Mouse (Mus musculus): ENCODE results near the gene Ccnl2.
"Not testable (repeated sequence)": the region's sequence is repeated elsewhere in the genome, so short reads cannot be mapped to it uniquely, and the experiment has no call there.

Ccnl2 gene

DNA sequence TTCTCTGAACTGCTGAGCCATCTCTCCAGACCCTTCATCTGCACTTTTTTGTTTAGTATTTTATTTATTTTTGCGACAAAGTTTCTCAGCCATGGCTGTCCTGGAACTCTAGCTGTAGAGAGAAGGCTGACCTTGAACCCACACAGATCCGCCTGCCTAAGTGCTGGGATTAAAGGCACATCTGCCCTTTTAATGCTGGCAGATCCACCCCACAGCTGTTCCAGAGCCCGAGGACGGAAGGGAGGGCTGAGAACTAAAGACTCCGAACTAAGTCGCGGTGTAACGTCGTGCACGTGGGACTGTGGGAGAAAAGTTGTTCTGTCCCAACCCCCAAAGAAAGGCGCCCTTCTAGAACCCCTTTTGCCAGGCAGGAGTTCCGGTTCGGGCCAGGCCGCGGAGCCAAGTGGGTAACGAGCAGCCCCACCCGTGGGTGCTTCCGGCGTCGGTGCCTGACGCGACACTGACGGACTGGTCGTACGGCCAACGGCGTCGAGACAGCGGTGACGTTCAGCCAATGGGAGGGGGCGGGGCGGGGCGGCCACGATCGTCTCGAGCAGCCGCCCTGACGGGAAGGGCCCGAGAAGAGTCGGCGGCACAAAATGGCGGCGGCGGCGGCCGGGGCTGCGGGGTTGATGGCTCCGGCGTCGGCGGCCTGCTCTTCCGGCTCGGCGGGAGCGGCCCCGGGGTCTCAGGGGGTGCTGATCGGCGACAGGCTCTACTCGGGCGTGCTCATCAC, at the start of gene Ccnl2:
Ccnl2 (plus strand) TSS at position 561 of the 736 bp plus-strand sequence.
- peak; percentile 80 to 93 for DNase-seq (ENCODE audit: low spot score in 2 of 2)

DNA sequence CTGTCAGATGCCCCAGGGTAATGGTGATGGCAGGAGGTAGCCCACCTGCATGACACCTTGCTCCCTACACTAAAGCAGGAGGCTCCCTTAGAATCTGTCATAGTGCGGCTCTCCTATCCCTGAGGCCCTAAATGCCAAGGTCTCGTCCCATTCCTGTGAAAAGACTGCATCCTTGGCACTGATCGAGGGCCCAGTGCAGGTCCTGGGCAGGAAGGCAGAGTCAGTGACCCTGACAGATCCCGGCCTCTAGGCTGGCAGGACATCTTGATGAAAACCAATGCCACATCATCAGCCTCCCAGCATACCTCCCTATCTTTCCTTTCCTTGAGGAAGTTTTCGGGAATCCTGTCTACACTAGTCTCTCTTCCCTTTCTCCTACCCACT, 42.8 kb upstream of the Ccnl2 start:
- DNase-seq (ENCODE audit: low spot score in 2 of 2), result no peak

DNA sequence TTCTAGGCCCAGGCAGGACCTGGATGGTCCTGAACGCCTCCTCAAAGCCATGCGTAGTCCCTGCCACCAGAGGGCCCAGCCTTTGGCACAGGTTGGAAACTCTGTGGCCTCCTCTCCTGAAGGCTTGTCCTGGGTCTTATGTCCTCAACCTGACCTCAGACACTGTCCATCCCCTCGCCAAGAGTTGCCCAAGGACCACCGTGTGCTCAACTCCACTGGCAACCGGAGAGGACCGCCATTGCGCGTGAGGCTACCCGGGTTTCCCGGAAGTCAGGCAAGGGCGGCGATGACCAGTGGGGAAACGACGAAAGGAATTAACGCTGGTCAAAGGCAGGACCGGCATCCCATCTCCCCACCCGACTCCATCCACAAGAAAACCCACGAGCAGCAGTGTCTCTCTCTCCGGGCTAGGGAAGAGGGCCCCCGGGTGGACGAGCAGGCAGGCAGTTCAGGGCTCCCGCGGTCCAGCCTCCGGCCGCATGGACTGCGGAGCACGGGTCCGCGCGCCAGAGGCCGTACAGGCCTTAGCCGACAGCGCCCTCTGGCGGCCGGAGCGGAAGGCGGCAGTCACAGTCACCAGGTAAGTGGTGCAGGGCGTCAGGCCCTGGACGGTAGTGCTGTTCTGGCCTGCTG, 42.3 kb upstream of the Ccnl2 start:
- peak; percentile 85 to 92 for DNase-seq (ENCODE audit: low spot score in 2 of 2)

DNA sequence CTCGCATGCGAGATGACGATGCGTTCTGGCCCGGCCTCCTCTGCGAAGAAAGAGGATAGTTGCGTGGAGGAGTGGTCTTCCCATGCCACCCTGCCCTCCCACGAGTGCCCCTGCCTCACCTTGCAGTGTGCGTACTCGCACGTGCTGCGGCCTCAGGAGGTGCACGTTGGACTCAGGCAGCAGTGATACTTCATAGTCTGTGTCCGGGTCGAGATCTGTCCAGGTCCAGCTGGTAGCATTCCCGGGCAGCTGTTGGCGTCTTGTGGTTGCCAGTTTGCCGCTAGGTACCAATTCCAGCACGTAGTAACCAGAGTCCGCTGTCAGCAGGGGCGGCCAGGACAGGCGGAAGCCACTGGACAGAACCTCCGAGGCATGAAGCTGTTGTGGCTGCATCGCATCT, 41.7 kb upstream of the Ccnl2 start:
- no peak for DNase-seq (ENCODE audit: low spot score in 2 of 2)

DNA sequence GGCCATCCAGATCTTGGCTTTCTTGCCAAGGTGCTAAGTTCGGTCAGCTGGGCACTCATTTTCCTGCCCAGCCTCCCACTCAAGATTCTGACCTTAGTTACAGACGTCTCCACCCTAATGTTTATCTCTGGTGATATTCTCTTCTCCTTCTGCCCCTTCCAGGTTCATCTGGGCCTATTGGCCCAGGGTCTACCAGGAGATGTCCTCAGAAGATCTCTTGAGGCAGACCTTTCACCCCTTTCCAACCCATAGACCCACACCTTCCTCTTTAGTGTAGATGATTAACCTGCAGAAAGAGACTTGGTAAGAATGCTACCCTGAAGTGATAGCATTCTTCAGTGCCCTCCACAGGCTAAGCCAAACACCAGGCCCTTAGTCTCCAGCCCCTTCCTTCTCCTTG, 40.6 kb upstream of the Ccnl2 start:
- DNase-seq (ENCODE audit: low spot score in 2 of 2), result no peak

DNA sequence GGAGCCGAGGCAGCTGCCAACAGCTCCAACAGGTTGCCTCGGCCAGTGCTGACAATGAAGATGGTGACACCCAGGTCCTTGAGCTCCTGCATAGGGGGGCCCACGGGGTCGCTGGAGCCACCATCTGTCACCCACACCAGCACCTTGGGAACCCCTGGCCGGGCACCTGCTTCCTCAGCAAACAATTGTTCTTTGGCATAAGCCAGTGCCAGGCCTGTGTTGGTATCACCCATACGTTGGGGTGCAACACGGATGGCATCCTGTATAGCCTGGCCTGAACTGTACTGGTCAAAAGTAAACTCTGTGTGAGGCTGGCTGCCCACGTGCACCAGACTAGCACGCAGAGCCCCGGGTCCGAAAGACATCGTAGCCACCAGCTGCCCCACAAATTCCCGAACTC, 39.5 kb upstream of the Ccnl2 start:
- no peak for DNase-seq (ENCODE audit: low spot score in 2 of 2)

DNA sequence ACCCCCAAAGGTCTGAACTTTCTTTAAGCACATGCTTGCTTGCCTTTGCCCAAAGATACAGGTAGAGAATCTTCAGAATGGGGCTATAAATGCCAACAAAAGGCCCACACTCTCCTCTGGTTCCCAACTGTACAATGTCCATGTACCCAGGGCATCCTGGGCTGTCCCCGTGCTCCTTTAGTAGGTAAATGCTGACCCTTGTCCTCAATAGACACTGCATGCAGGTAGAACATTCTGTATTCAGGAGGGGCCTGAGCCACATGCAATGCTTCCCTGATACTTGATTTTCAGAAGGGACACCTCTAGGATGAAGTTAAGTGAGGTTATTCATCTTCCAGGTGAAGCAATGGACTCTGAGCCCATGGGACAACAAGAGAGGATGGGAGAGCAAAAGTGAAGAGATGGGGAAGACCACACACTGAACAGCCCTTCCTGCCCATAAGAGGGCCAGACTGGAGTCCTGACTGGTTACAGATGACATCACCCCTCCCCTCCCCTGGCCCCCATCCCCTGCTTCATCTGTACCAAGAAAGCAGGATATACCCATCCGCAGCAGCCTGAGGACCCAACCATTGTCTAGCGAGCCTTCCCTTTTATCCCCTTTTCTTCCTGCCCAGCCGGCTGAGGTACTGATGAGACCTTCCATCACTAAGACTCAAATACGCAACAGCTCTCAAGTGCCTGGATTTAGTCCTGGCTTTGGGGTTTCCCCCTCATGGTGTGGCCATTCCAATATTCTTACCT, 38.8 kb upstream of the Ccnl2 start:
- DNase-seq (ENCODE audit: low spot score in 2 of 2), result no peak

DNA sequence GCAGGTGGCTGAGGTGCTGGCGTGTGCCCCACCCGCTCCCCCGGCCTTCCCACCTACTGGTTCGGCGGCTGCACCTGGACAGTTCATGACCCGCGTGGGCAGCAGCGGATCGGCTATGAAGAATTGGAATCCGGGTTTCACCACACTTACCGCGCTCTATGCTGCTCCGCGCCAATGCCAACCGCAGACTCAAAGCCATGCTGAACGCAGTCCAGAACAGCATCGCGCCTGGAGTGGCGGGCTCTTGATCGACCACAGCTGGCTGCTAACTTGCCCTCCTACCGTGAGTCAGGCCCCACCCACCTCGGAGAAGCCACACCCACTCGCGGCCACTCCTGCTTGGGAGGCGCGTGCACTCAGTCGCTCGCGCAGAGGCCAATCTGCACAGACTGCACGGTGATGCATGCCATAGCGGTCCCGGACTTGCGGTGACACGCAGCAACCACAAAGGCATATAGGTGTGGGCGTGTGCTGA, 38.0 kb upstream of the Ccnl2 start, which contains the start of gene Vwa1:
Vwa1 (minus strand) TSS at position 419 of the 475 bp plus-strand sequence.
- DNase-seq (ENCODE audit: low spot score in 2 of 2), result peak; percentile 92 to 97

DNA sequence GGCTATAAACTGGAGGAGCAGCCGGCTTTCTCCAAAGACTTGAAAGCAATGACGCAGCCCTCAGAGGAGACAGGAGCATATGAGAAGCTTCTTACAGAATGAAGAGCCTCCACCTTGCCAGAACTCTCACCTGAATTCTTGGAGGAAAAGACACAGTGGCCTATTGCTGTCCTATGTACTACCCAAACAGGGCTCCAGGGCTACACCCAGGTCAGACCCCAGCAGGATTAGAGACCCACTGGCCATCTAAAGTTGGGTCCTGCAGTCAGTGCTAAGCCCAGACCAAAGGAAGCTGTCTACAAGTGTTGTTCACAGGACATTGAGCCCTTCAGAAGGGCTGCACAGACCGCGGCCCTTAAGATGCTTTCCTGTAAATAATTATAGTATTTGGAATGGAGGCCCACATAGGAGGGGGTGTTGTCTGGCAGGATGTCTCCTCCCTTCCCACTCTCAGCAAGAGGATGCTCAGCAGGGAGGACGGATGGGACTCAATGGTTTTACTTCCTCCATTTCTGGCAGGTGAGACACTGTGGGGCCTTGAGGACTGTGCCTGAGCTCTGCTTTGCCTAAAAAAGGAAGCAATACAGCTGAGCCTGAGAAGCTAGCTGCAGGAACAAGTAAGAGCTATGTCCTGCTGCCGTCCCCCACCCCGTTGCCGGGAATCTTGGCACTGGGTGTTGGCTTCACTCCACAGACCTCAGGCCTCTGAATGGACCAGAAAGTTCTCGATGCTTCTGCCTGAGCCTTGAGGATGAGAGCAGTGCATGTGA, 37.1 kb upstream of the Ccnl2 start:
- no peak for DNase-seq (ENCODE audit: low spot score in 2 of 2)

DNA sequence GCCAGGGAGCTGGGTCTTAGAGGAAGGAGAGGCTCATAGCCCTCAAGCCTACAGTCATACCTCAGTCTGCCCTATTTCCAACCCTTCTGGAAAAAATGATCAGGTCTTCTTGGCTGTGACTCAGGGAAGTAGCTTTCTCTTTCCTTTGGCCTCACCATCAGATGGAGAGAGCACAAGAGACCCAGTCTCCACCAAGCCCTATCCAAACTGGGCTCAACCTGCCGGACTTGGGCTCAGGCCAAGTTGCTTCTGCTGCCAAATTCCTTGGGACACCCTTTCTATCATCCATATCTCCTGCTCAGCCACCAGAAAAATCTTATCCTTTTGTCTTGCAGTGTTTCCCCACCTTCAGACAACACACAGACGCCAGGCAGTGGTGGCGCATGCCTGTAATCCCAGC, 36.4 kb upstream of the Ccnl2 start:
- DNase-seq (ENCODE audit: low spot score in 2 of 2), result no peak

DNA sequence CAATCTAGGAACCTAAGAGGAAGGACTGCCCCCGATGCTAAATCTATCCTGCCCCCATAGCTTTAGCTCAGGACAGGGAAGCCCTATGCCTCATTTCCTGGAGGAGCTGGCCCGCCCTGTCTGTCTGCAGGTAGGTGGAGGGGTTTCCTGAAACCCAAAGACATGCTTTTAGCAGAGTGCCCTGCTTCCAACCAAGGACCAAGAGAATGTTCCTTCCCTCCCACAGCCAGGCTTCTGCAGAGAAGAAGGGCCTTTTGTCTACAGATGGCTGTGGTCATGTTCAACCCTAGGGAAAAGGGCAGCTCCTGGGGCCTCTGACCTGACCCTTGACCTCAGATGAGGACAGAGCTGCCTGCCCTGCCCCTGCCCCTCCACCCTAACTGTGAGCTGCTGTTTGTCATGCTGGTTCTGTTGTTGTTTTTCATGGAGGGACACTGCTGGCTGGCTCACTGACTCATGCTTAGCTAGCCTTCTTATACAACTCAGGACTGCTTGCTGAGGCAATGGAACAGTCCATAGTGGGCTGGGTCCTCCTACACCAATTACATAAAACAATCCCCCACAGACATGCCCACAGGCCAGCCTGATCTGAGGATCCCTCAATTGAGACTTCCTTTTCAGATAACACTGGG, 35.5 kb upstream of the Ccnl2 start:
- DNase-seq (ENCODE audit: low spot score in 2 of 2), result no peak

DNA sequence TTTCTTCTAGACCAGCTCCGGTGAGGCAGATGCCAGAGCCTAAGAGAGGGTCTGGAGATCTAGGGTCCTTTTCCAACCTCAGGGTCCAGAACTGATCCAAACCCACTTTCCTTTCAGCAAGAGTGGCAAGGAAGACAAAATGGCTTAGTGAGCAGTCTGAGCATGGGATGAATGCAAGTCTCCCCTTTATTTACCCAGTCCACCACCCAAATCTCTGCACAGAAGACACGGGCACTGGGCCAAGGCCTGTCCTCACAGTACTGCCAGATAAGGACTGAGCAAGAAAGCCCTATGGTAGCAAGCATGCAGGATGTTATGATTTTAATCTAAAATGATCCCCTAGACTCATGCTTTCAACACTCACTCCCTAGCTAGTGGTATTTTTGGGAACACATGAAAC, 34.5 kb upstream of the Ccnl2 start:
- no peak for DNase-seq (ENCODE audit: low spot score in 2 of 2)

DNA sequence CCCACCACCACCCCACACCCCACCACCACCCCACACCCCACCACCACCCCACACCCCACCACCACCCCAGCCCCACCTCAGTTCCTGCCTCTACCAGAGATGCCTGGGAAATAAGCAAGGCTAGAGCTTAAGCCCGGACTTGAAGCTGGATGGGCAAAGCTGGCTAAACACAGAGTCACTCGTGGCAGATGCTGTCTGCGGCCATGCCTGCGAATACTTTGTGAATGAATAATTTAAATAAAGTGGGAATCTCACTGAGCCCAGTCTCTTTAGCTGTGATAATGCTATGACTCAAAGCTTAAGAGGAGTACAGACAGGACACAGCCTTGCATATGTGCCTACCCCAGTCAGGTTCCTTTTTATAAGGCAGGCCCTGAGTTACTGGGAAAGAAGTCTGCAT, 32.8 kb upstream of the Ccnl2 start:
- DNase-seq (ENCODE audit: low spot score in 2 of 2), result no peak

DNA sequence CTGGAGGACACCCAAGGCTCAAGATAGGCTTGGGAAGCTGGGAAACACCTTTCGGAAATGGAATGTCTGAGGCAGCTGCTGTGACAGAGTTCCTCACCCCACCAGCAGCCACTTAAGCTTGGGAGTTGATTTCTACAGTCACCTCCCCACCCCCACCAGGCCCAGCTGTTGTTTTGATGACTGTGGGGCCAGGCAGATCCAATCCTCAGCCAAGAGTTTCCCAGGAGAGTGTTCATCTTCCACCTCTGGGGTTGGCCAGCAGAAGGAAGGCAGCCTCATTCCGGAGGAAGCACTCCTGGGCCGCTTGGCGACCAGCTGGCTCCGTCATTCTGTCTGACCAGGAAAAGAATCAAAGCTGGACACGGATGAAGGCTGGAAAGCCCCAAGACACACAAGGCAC, 31.4 kb upstream of the Ccnl2 start:
- DNase-seq (ENCODE audit: low spot score in 2 of 2), result no peak

DNA sequence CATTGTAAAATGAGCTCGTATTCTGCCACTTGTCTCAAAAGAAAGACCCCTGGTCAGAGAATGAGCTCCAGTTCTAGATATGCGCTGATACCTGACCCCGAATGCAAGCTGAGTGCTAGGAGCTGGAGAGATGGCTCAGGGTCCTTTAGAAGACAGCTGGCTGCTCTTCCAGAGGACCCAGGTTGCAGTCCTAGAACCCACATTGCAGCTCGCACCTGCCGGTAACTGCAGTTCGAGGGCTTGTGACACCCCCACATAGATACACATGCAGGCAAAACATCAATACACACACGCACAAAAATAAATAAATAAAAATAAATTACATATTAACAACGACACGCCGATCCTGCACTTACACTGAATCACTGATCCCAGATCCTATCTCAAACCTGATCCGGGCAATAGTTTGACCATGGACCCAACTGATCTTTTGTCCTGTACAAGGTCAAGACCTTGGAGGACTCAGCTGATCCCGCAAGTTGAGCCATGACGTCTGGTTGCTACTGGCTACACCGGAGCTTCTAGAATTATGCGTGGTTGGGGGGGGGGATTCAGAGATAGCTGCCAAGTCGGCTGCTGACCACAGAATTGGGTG, 28.7 kb upstream of the Ccnl2 start:
- no peak for DNase-seq (ENCODE audit: low spot score in 2 of 2)

DNA sequence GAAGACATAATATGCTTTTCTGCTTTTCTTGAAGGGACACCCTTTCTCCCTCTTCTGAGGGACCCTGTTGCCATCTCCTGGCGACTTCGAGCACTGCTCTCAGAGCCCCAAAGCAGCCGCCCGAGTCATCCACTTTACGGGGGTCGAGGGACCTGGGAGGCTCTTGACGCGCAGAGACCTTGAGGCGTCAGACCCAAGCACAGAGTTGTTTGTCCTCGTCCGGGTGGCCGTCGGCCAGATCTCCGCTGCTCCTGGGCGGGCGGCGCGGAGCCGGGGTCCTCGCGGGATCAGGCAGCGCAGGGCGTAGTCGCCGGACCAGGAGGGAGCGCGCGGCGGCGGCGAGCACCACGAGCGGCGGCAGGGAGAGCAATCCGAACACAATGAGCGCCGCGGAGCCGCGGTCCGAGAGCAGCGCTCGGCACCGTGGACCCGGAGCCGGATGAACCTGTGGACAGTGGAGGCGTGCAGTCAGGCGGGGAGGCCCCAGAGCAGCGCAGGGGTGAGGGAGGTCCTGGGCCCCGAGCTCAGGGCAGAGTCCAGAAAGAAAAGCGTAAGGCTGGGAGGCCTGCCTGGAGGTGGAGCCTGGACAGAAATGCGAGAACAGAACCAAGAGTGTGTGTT, 28.1 kb upstream of the Ccnl2 start:
- peak; percentile 56 to 83 for DNase-seq (ENCODE audit: low spot score in 2 of 2)

DNA sequence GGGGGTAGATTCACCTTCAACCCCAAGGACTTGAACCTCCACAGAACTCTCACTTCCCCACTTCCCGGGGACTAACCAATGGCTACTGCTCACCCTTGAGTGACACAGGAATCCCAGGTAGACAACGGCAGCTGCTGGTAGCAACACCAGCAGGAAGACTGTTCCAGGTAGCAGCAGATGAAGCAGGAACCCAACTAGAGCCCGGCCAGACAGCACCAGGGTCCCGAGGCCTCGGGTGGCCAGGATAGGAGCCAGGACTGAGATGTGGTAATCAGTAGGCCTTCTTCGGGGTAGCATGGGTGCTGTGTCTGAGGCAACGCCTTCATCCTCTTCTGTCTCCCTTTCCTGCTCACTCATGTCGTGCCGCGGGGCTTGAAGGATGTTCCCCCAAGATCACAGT, 27.0 kb upstream of the Ccnl2 start:
- no peak for DNase-seq (ENCODE audit: low spot score in 2 of 2)

DNA sequence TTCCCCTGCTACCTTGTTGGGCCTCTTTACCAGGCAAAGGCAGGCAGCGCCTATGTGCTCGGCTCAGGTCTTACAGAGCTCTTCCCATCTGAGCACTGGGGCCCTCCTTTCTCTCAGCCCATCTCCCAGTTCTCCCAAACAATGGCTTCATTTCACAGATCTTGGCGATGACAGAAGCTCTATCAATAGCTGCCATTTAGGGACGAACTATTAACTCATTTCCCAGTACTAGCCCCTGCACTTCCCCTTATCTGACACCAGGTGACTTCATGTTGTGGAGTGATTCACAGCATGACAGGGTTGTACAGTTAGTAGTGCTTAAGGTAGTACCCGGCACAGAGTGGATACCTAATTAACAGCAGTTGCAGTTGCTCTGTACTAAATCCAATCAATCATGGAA, 26.5 kb upstream of the Ccnl2 start, which contains the start of gene Tmem88b:
Tmem88b (minus strand) TSS at position 56 of the 400 bp plus-strand sequence.
- no peak for DNase-seq (ENCODE audit: low spot score in 2 of 2)

DNA sequence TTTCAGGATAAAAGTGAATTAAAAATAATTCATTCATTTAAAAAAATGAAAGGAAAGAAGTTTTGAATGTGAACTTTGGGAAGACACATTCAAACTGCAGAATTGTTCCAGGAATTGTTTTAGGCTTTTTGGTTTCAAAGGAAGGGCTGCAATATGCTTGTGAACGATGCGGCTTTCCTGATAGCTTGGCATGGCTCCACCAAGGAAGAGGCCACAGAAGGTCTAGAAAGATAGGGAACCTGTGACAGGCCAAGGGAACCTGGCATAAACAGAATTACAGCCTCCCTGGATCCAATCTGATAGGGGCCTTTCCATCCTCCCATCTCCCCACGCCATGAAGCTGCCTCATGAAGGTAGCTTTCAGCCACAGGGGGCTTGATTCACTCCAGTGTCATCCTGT, 24.0 kb upstream of the Ccnl2 start:
- DNase-seq (ENCODE audit: low spot score in 2 of 2), result no peak

DNA sequence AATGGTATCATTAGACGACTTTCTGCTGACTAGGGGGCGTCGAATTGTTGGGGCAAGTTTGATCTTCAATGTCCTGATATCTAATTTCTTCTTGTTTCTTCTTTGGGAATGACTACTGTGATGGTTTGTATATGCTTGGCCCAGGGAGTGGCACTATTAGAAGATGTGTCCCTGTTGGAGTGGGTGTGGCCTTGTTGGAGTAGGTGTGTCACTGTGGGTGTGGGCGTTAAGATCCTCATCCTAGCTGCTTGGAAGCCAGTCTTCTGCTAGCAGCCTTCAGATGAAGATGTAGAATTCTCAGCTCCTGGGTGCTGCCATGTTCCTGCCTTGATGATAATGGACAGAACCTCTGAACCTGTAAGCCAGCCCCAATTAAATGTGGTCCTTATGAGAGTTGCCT, 23.5 kb upstream of the Ccnl2 start:
- not testable (repeated sequence) for DNase-seq (ENCODE audit: low spot score in 2 of 2)
